Mouse (Mus musculus): Measurements from ENCODE around the gene Atp2b4.

DNA sequence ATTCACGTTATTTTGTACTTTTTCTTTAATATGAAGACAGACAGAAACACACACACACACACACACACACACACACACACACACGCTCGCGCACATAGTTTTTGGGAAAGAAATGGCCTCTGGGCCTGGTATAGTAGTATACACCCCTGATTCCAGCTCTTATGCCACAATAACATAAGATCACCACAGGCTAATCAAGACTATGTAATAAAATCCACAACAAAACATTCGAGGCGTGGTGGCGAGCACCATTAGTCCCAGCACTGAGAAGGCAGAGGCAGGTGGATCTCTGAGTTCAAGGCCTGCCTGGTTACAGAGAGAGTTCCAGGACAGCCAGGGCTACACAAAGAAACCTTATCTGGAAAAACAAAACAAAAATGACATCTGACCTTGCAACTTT is 137.9 kb downstream of the Atp2b4 start:
- TF ChIP-seq POLR2A (IDR thresholded peaks at IDR 0.05; ENCODE audit: low read depth, low read length) = no peak
- no peak for TF ChIP-seq CTCF (conservative IDR thresholded peaks at IDR 0.05; ENCODE audit: insufficient read depth, insufficient read length, low read depth, low read length)

All from kidney, adult 2 months (tissue).